Mouse (Mus musculus): ENCODE data around the gene Gm20894.
"Not testable (repeated sequence)": the region's sequence is repeated elsewhere in the genome, so short reads cannot be mapped to it uniquely, and the experiment has no call there.

Gm20894 gene

GRCm38 (mm10) chrY:28271412-28271811 lies at the start of gene Gm20894:
Gene Gm20894 (minus strand): TSS chrY:28271512.
- DNase-seq (ENCODE audit: low spot score), result not testable (repeated sequence)
